Mouse (Mus musculus): ENCODE measurements around the gene Kmt5b.
A peak's percentile ranks its signal among the peaks of the same experiment; 100 is the strongest.

The Kmt5b gene

GRCm38 (mm10) chr19:3768697-3769383 is 1.6 kb downstream of the Kmt5b start:
- peak; percentile 93 for DNase-seq

- peak; percentile 44 for DNase-seq
Measured at GRCm38 (mm10) chr19:3769533-3769932, 2.3 kb downstream of the Kmt5b start.

- DNase-seq, result no peak
Measured at GRCm38 (mm10) chr19:3774159-3774558, 6.9 kb downstream of the Kmt5b start.

- DNase-seq, result no peak
Measured at GRCm38 (mm10) chr19:3778713-3779112, 11.5 kb downstream of the Kmt5b start.

- DNase-seq, result no peak
Measured at GRCm38 (mm10) chr19:3790077-3790476, 22.9 kb downstream of the Kmt5b start.

- DNase-seq, result no peak
Measured at GRCm38 (mm10) chr19:3805526-3805925, 38.3 kb downstream of the Kmt5b start.

- DNase-seq, result peak; percentile 40
Measured at GRCm38 (mm10) chr19:3810536-3811233, 43.5 kb downstream of the Kmt5b start.

GRCm38 (mm10) chr19:3814461-3814860 is 47.2 kb downstream of the Kmt5b start:
- DNase-seq, result peak; percentile 67

GRCm38 (mm10) chr19:3815824-3816223 is 48.6 kb downstream of the Kmt5b start:
- no peak for DNase-seq

- no peak for DNase-seq
Measured at GRCm38 (mm10) chr19:3819080-3819479, 51.9 kb downstream of the Kmt5b start.

GRCm38 (mm10) chr19:3819899-3820444 is 52.8 kb downstream of the Kmt5b start:
- no peak for DNase-seq

- no peak for DNase-seq
Measured at GRCm38 (mm10) chr19:3825044-3825443, 57.8 kb downstream of the Kmt5b start.

GRCm38 (mm10) chr19:3829863-3830262 is 62.6 kb downstream of the Kmt5b start:
- no peak for DNase-seq

- DNase-seq, result peak; percentile 86
Measured at GRCm38 (mm10) chr19:3831716-3832115, 64.5 kb downstream of the Kmt5b start.

GRCm38 (mm10) chr19:3832851-3833353 is 65.7 kb downstream of the Kmt5b start:
- DNase-seq, result peak; percentile 93

- peak; percentile 43 for DNase-seq
Measured at GRCm38 (mm10) chr19:3834301-3834700, 67.1 kb downstream of the Kmt5b start.

GRCm38 (mm10) chr19:3836791-3837190 is 69.6 kb downstream of the Kmt5b start:
- no peak for DNase-seq

- DNase-seq, result no peak
Measured at GRCm38 (mm10) chr19:3838931-3839330, 71.7 kb downstream of the Kmt5b start.

GRCm38 (mm10) chr19:3839686-3840085 is 72.5 kb downstream of the Kmt5b start:
- DNase-seq, result no peak

- DNase-seq, result no peak
Measured at GRCm38 (mm10) chr19:3840214-3840651, 73.0 kb downstream of the Kmt5b start.

- DNase-seq, result no peak
Measured at GRCm38 (mm10) chr19:3840685-3841084, 73.5 kb downstream of the Kmt5b start.

GRCm38 (mm10) chr19:3842359-3843148 is 75.3 kb downstream of the Kmt5b start:
- peak; percentile 81 for DNase-seq

GRCm38 (mm10) chr19:3843629-3844028 is 76.4 kb downstream of the Kmt5b start:
- DNase-seq, result no peak

Measured in kidney, adult 9 months (tissue).